Mouse (Mus musculus) thymus, postnatal 4 days (tissue): ENCODE data around the gene Trim10.
"Not testable (repeated sequence)": the region's sequence is repeated elsewhere in the genome, so short reads cannot be mapped to it uniquely, and the experiment has no call there.

Experiments used
- DNase-seq: peaks from one replicate; pipeline ENCODE4 v3.0.0; 2021

Gene Trim10

DNA sequence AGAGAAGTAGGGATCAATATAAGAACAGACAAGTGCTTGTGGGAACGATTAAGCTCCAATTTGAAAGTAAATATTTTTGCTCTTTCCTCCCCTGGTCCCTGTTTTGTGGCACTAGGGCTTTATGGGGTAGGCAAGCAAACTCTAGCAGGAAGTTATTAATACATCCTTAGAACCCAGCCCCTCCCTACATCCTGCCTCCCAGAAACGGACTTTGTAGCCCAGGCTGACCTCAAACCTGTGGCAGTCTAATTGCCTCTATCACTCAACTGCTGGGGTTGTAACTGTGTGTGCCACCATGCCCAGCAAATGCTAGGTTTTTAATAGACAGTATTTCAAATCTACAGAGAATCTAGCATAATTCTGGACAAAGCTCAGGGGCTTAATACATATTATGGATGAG, 7.7 kb upstream of the Trim10 start:
- no peak for DNase-seq

DNA sequence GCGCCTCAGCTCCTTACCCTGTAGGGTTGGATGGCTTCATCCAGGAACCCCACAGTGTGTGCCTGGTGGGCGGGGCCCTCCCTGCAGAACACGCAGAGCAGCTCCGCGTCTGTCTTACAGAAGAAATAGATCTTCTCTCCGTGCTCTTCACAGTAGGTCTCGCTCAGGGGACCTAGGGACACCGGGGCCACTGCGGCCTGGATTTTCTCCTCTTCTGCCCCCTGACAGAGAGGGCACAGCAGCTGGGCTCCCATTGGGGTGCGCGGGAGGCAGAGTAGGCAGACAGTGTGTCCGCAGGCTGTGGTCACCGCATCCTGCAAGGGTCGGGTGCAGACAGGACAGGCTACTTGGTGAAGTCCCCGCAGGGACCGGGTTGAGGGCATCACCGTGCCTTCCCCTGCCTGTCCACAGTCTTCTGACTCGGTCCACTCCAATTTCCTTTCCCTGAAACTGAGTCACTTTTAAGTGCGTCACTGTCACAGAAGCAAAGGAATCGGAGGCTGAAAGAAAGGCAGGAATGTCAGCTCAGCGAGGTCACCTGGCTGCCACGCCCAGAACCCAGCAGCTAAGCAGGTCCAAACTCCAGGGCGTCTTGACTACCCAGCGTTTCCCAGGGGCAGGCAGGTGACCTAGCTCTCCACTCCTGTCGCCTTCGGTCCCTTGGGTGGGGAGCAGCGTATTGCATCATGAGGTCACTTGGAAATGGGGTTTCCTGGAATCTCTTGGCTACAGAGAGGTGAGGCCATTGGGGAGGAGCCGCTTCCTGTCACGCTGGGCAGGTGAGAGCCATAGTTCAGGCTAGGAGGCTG, 2.5 kb upstream of the Trim10 start, which contains the start of gene Trim15:
Trim15 (minus strand) TSS at position 492 of the 809 bp plus-strand sequence.
- DNase-seq = no peak

DNA sequence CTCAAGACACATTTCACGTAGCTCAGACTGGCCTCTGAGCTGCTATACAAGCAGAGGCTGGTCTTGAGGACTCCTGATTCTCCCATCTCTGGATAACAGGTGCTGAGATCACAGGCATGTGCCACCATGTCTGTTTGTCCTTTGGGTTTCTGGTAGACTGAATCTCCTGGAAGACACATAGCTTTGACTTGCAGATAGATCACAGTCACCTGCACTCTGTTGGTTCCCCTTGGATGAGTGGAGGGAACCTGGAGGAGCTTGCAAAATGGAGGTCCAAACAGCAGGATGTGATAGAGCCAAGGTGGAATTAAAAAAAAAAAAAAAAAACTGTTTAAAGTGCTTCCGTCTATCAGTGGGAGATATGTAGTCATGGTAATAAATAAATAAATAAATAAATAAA, 538 bp upstream of the Trim10 start:
- no peak for DNase-seq

DNA sequence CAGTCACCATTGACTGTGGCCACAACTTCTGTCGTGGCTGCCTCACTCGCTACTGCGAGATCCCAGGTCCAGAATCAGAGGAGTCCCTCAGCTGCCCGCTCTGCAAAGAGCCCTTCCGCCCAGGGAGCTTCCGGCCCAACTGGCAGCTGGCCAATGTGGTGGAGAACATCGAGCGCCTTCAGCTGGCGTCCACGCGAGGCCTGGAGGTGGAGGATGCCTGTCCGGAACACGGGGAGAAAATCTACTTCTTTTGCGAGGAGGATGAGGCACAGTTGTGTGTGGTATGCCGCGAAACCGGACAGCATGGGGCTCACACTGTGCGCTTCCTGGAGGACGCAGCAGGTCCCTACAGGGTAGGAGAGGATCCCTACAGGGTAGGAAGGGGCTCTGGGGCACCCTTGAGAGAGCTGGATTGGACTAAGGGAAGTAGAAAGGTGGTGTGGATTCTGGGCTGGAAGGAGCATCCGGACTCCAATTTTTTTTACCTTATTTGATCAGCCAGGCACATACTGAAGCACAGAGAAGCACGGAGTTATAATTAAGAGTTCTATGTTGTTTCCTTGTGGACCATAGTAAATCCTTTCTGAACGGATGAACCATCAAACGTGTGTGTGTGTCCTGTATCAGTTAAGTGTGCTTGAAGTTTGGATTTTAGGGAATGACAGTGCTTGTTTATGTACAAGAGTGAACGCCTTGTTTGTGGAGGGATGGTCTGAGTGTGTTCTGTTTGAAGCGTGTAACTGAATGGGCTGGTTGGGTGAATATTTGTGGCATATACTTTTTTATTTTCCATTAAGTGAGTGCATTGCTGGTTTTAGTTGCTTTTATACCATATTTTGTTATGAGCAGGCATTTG, 809 bp downstream of the Trim10 start:
- no peak for DNase-seq

DNA sequence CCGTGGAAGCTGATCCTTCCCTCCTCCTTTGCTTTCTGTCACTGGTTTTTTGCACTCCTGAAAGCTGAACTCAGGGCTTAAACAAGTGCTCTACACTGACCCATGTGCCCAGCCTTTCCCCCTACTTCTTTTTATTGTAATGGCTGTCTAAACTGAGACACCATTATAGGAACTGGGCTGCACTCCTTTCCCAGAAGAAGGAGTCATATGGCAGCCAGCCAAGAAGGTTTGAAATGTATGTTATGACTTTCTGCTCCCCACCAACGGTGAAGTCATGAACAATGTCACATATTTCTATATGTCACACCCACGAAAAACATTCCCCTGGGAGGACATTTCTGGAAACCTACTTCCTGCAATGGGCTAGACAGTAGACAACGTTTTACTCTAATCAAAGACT, 5.3 kb downstream of the Trim10 start:
- DNase-seq = no peak

DNA sequence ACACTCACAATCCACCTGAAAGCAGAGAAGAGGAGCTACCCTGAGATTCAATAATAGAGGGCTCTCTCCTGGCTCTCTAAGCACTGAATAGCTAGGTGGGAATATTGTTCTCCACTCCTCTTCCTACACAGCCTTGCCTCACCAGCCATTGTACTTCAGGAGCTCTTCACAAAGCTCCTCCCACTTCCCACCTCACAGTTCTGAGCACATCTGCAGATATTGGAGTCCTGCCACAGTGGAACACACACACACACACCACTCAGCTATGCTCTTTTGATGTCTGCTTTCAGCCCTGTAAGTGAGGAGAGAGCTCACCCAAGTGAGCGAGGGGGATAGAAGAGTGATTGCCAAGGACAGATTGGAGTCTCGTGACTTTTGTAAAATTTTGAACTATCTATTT, 14.0 kb downstream of the Trim10 start:
- no peak for DNase-seq

DNA sequence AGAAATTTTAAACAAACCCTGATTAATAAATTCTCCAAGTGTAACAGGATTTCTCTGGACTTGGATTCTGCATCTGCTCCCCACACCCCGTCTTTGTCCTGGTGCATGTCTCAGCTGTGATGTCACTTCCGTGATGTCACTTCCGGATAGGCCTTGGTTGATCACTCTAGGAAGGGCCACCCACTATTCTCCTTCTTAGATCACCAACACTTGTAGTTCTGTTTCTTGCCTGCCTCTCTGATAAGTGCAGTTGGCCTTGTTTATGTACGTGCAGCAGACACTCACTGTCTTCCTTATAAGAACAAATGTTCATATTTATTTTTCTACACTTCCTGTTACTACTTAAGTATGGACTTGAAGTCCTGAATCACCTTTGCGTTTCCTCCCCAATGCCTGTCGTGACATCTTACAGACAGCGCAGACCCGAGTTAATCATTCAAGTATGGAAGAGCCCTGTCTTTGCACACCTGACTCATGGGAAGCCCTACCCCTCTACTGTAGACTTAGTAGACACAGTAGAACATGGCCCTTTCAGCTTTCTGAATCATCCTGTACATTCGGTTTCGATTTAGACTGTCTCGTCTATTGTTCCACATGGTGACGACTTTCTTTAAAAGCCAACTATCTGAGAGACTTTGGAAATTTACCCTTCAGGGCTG, 15.9 kb downstream of the Trim10 start:
- no peak for DNase-seq

DNA sequence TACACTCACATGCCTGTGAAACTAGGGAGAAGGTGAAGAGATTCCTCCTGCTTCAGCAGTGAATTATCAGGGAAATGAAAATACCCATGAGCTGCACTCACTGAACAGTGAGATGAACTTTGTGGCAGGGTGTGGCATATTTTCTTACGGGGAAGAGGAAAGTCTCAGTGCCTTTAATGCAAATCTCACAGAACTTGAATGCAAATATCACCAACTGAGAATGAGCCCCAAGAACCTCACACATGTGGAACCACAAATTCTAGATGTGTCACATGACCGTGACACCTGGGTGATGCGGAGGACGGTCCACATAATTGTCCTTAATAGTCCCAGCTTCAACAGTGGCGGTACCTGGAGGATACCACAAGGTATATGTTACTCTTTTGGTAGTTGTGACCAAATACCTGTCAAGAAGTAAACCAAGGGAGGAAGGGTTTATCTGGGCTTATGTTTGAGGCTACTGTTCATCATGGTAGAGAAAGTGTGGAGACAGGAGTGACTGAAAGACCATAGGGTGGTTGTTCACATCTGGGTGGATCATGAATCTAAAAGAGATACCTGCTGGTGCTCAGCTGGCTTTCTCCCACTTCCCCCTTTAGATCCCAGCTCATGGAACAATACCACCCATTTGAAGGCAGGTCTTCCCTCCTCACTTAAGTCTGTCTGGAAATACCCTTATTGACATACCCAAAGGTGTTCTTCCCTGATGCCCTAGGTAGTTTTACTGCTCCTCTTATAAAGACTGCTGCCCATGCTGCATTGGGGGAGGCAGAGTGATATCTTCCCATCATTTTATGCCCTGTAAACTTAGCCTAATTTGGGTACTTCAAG, 20.9 kb downstream of the Trim10 start, which contains the start of gene Trim40:
Trim40 (minus strand) TSS at position 51 of the 831 bp plus-strand sequence.
- DNase-seq = no peak

DNA sequence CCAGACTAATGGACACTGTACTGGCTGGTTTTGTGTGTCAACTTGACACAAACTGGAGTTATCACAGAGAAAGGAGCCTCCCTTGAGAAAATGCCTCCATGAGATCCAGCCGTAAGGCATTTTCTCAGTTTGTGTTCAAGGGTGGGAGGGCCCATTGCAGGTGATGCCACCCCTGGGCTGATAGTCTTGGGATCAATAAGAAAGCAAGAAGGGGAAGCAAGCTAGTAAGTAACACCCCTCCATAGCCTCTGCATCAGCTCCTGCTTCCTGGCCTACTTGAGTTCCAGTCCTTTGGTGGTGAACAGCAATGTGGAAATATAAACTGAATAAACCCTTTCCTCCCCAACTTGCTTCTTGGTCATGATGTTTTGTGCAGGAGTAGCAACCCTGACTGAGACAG, 22.1 kb downstream of the Trim10 start:
- DNase-seq = not testable (repeated sequence)

DNA sequence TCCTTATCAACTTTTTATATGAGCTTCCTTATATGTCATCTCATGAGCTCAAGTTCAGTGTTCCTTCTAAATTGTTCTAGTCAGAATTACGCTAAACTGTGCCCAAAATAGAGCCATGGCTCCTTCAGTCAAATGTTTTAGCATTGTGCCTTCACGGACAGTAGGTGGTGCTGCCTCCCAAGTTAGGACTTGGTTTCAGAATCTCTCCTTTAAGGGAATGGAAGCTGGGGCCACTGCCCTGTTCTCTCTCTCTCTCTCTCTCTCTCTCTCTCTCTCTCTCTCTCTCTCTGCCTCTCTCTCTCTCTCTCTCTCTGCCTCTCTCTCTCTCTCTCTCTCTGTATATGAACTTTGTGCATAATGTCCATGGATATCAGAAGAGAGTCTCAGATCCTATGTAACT, 23.0 kb downstream of the Trim10 start:
- DNase-seq = peak; percentile 60

DNA sequence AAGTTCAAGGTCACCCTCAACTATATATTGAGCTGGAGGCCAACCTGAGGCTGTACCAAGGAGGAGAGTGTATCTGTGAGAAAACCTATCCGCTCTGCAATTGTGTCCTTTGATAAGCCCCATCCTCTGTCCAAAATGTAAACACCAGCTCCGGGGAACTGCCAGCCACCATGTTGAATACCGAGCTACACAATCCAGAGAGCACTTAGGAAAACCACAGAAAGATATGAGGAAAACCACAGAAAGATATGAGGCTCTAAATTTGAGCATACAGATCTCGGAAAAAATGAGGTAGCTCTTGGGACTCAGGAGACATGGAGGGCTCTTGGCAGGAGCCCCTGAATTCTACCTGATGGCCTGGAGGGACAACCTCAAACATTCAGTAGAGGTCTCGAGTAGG, 24.0 kb downstream of the Trim10 start:
- no peak for DNase-seq

DNA sequence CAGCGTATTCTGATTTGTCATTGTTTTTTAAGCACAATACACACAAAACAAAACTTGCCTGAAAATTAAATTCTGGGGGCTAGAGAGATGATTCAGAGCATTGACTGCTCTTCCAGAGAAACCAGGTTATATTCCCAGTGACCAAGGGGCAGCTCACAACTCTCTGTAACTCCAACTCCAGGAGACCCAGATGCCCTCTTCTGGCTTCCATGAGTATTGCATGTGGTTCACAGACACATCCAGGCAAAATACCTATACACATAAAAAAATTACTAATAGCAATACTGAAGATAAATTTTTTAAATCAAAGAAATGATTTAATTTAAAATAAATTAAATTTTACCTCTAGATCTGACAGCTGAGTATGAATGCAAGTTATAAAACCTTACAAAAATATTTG, 27.2 kb downstream of the Trim10 start:
- DNase-seq = peak; percentile 26

DNA sequence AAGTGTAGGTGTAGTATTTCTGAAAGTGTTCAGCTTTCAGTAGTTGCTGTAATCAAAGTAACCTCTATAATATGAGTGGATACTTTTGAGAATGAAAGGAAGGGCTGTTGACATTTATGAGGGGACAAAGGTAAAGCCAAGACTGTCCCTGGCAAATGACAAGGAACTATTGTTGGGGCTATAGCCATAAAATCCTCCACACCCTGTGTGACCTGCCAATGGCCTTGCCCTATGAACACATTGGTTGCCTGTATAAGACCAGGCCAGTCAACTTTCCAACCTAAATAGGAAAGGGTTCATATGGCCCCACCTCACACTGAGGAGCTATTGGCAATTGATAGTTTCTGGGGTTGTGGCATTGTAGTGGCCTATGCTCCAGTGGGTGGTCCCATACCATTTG, 27.7 kb downstream of the Trim10 start:
- DNase-seq = no peak

DNA sequence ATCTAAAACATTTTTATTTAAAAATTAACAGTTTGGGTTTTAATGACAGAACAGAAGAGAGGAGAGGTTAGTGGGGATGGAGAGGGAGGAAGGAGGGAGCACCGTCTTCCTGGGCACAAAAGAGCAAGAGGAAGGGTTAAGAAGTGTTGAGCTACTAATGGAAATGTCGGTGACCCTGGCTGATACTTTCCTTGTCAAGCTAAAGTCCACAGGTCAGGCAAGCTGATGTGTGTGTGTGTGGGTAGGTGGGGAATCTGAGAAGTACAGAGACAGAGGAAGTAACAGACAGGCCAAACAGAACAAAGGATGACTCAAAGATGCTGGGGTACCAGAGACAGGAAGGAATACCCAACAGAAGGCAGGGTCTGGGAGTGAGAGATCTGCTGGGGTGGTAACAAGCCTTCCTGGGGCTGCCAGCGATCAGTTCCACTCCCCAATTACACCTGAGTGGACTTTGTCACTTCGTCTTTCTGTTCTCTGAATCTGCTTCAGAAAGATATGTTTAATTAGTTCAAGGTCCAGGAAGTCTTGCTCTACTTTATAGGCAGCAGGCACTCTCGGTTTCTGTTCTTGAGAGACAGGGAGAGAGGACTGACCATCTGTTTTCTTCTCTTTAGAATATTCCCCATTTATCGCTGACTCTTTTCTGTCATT, 28.3 kb downstream of the Trim10 start, which contains the start of gene Trim31:
Trim31 (plus strand) TSS at position 567 of the 654 bp plus-strand sequence.
- no peak for DNase-seq

DNA sequence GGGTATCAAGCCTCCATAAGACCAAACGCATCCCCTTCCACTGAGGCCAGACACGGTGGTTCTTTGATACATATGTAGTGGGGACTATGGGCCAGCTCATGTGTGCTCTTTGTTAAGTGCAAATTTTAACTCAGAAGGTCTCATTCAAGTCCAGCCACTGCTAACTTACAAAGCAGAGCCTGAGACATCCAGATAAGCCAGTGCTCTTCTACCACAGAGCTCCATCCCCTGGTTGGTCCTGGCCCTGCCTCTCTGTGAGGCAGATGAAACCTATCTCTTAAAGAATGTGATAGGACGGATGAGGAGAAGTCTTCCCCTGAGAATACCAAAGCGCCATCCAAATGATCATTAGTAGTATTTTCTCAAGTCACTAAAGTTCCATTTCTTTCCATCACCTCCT, 30.0 kb downstream of the Trim10 start:
- no peak for DNase-seq

DNA sequence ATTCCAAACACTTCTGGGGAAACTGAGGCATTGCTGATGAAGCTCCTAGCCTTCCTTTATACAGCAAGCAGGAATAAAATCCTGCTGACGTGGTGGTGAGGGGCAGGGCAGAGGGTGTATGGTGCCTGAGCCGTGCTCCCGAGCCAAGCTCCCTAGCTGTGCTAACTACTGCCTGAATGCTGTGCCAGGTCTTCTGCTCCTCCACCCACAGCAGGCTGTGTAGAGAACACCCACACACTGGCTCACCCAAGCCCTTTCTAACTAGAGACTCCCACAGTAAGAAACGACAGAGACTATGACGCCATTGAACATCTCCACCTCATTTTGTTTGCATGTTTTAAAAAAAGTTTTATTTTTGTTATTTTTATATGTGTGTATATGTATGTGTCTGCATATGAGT, 30.6 kb downstream of the Trim10 start:
- DNase-seq = no peak

DNA sequence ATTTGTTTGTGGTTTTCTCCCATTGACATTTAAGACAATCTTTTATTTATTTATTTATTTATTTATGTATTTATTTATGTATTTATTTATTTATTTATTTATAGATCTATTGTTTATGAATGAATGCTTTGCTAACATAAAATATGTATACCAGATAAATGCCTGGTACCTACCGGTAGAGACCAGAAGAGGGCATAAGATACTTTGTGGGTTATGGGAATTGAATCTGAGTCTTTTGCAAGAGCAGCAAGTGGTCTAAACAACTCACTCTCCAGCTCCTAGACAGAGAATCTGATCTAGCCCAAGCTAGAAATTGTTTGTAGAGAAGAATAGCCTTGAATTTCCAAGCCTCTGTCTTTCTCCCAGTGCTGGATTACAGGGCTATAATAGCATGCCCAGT, 31.3 kb downstream of the Trim10 start:
- DNase-seq = no peak

DNA sequence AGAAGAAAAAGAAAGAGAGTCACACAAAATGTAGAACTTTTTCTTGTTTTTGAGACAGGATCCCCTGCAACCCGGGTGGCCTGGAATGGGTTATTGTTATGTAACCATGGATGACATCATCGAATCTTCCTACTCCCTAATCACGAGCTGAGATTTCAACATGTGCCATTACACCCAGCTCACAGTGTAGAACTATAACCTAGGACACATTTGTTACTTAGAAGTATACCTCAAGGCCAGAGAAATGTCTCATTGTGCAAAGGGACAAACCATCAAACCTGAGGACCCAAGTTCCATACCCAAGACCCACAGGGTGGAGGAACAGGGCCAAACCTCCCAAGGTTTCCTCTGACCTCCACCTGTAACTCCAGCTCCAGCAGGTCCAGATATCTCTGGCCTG, 34.3 kb downstream of the Trim10 start:
- DNase-seq = no peak

DNA sequence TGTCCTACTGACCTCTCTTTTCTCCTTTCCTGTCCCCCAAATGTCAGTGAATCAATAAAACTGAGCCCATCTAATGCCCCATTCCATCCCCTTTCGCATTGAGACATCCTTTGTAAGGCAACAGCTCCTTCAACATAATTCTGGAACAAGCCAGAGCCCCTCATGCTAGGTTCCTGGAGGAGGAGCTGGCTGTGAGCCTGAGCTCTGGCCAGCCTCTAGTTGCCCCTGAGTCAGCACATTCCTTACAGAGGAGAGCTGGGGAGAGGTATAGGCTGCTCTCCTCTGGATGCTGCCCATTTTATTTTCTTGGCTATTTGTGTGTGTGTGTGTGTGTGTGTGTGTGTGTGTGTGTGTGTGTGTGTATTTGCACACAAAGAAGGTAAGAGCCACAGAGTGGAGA, 38.9 kb downstream of the Trim10 start:
- DNase-seq = no peak

DNA sequence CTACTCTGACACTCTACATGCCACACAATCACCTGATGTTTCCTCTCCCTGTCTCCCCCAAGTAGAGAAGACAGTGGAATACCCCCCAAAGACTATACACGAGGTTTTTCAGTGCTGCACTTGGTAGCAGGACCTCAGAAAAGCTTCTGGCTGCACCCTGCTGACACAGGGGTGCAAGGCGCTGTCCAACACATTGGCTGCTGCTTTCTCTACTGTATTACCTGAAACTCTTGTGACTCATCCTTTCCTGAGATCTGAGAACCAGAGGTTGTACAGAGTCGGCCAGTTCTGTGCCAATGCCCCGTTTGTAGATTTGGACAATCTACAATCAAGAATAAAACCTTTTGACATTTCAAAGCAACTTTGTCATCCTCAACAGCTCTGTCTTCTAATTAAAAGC, 40.4 kb downstream of the Trim10 start:
- no peak for DNase-seq

DNA sequence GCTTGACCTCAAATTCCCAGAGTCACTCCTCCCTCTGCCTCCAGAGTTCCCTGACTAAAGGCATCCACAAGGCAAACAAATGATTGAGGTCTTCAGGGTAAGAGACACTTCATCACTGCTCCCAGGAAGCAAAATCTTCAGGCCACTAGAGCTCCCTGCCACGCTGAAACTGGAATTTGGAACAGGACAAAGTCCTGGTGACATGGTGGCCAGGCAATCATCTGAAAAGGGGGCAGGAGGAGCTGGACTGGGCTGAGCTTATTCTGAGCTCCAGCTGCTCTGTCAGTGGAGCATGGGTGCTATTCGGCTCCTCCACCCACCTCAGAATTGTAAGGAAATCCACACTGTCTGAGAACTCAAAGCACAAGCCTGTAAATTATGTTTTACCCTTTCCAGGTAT, 42.7 kb downstream of the Trim10 start:
- no peak for DNase-seq

DNA sequence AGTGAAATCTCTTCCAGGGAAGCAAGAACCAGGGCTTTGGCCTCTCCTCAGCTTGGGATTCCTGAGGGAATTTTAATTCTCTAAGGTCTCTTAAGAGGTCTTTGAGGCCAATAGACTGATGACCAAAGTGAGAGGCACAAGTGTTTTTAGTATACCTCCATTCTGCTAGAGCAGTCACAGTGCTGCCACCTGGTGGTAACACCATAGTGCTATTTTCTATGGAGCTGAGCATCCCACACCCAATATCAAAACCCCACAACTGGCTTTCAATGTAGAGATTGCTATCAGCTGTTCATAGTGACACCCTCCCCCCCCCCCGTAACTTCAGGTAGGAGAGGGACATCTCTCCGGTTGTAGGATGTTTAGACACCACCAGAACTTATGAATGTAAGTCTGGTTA, 44.7 kb downstream of the Trim10 start:
- DNase-seq = peak; percentile 91
